Mouse (Mus musculus) lung, embryonic 15.5 days (tissue): Measurements from ENCODE around the gene Gk. TPM values are rescaled to one million over a fixed set of nuclear protein-coding genes. Genes with fewer than 3 reads are reported as not detected.

ENCODE experiments used
- ATAC-seq: fragments of 200-750 bp; cut with Nextera tagmentation; 2 replicates; pipeline ENCODE4 v1.8.0; 2017; ENCODE audit warnings: moderate number of reproducible peaks, borderline replicate concordance; ENCODE audit not compliant: low FRiP score, low TSS enrichment; ENCODE audit errors: extremely low read depth
- H3K27ac ChIP-seq: fragments of 300-500 bp; sonication (generic); 2 replicates; pipeline ENCODE4 v1.5.1; 2015; ENCODE audit warnings: moderate library complexity, mild to moderate bottlenecking, inconsistent platforms
- H3K27me3 ChIP-seq: fragments of 300-500 bp; sonication (generic); 2 replicates; pipeline ENCODE4 v1.6.1; 2015; ENCODE audit warnings: inconsistent platforms
- H3K36me3 ChIP-seq: fragments of 300-500 bp; sonication (generic); 2 replicates; pipeline ENCODE4 v1.6.1; 2015; ENCODE audit warnings: inconsistent platforms
- H3K4me1 ChIP-seq: fragments of 300-500 bp; sonication (generic); 2 replicates; pipeline ENCODE4 v1.6.1; 2015; ENCODE audit warnings: inconsistent platforms
- H3K4me2 ChIP-seq: fragments of 300-500 bp; sonication (generic); 2 replicates; pipeline ENCODE4 v1.6.1; 2015; ENCODE audit warnings: inconsistent platforms, mild to moderate bottlenecking, moderate library complexity
- H3K4me3 ChIP-seq: fragments of 300-500 bp; sonication (generic); 2 replicates; pipeline ENCODE4 v1.5.1; 2015; ENCODE audit warnings: mild to moderate bottlenecking, inconsistent platforms
- H3K9ac ChIP-seq: fragments of 300-500 bp; sonication (generic); 2 replicates; pipeline ENCODE4 v1.6.1; 2015; ENCODE audit warnings: inconsistent platforms
- H3K9me3 ChIP-seq: fragments of 300-500 bp; sonication (generic); 2 replicates; pipeline ENCODE4 v1.6.1; 2016; ENCODE audit warnings: inconsistent platforms
- WGBS: fragments of 180-500 bp; shearing (Covaris S2); methylation state at CpG from one replicate; pipeline ENCODE4 v1.1.7; 2015; 5-methylcytosine and 5-hydroxymethylcytosine counted together
- polyA plus RNA-seq: library from polyadenylated mRNA; unstranded; fragments of >200 nt; fragmentation: Nextera tagmentation; extraction: Ambion mirVana; gene quantifications from 2 replicates; pipeline ENCODE4 v1.2.1, GENCODE M21; 2015

Gk gene
- polyA plus RNA-seq, 1 experiment from 2014 or later: 14.2 TPM

DNA sequence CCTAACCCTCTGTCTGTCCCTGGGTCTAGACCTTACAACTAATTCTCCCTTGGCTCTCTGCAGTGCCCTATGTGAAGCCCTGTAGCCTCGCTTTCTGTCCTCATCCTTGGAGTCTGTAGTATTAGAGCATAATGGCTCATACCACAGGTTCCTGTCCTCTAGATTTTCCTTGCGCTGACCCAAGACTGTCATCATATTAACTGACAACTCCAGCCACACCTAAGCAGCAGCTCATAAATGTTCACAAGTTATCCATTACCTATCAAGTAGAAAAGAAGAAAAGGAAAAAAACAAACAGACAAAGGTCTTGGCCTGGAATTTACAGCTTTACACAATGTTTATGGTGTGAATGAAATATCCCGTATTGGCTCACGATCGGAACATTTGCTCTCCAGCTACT is 43.4 kb downstream of the Gk start:
- no peak overlapping the region for H3K9ac ChIP-seq
- no peaks in the 10 kb centered on the region for H3K9me3 ChIP-seq
- WGBS: 73% methylated on average over 5 of the region's 5 CpGs
- H3K36me3 ChIP-seq: no peaks in the 10 kb centered on the region
- no peaks in the 10 kb centered on the region for H3K27me3 ChIP-seq
- H3K4me3 ChIP-seq: no peak overlapping the region
- no peak overlapping the region for H3K27ac ChIP-seq
- no peak for ATAC-seq
- H3K4me1 ChIP-seq: no peaks in the 10 kb centered on the region
- no peak overlapping the region for H3K4me2 ChIP-seq

DNA sequence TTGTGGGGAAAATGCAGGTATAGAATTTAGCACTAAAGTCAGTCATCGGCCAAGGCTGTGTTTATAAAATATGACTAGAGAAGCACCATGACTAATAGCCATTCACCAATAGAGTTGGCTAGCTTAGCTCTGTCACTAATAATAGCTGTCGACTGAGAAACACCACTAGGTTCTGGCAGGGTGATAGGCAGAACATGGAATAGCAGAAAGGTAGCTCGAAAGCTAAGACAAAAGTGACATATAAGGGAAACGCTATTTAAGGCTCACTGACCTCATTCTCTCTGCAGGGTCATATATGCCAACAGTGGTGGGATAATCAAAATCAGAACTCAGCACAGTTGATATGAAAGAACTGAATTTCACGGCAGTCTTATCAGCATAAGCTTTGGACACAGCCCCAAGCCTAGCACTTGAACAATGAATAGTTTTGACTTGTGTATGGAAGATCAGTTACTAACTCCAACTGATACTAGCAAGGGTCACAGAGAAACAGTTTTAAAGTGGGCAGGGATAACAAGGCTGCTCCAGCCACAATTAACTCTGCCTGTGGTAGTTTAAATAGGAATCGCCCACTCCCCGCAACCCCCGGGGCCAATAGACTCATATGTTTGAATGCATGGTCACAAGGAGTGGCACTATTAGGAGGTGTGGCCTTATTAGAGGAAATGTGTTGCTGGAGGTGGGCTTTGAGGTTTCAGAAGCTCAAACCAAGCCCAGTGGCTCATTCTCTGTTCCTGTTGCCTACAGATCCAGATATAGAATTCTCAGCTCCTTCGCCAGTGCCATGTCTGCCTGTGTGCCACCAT is 45.3 kb downstream of the Gk start:
- Histone ChIP-seq H3K36me3 (no peaks in the 10 kb centered on the region), H3K4me2 (no peak overlapping the region), H3K4me1 (no peaks in the 10 kb centered on the region), H3K9me3 (no peaks in the 10 kb centered on the region), H3K27me3 (no peaks in the 10 kb centered on the region), H3K4me3 (no peak overlapping the region), H3K9ac (no peak overlapping the region), H3K27ac (no peak overlapping the region)
- 70% methylated on average over 9 of the region's 9 CpGs for WGBS
- ATAC-seq: no peak

GRCm38 (mm10) chrX:85721226-85721625 is 55.4 kb downstream of the Gk start:
- no peaks in the 10 kb centered on the region for H3K4me1 ChIP-seq
- no peaks in the 10 kb centered on the region for H3K27me3 ChIP-seq
- H3K4me2 ChIP-seq: no peak overlapping the region

GRCm38 (mm10) chrX:85710399-85710798 is 66.2 kb downstream of the Gk start:
- Histone ChIP-seq H3K27me3 (no peaks in the 10 kb centered on the region), H3K4me2 (no peak overlapping the region), H3K9me3 (no peaks in the 10 kb centered on the region), H3K36me3 (no peaks in the 10 kb centered on the region), H3K4me3 (no peak overlapping the region), H3K4me1 (no peaks in the 10 kb centered on the region), H3K27ac (no peak overlapping the region), H3K9ac (no peak overlapping the region)
- no peak for ATAC-seq
- 66% methylated on average over 3 of the region's 3 CpGs for WGBS

More at GRCm38 (mm10) chrX:85721226-85721625, 55.4 kb downstream of the Gk start:
- Histone ChIP-seq H3K36me3 (no peaks in the 10 kb centered on the region), H3K9ac (no peak overlapping the region), H3K9me3 (no peaks in the 10 kb centered on the region), H3K27ac (no peak overlapping the region), H3K4me3 (no peak overlapping the region)
- ATAC-seq: no peak

DNA sequence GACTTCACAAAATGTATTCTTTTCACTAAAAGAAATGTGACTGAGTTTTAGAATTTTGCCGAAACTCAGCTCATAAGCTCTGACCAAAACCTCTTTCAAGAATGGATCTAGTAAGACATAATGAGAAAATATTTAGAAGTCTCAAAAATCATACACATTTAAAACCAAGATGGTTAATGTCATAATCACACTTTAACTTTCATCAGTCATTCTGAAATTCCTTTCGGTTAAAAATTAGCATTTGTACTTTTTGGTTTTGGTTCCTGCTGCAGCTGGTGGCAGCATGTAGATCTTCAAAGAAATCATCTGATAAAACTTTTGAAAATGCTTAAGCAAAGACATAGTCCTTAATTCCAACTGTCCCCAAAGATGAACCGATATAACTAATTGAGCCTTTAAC is 70.9 kb downstream of the Gk start:
- Histone ChIP-seq H3K27ac (no peak overlapping the region), H3K4me1 (no peaks in the 10 kb centered on the region), H3K4me2 (no peak overlapping the region), H3K9me3 (no peaks in the 10 kb centered on the region), H3K9ac (no peak overlapping the region), H3K27me3 (no peaks in the 10 kb centered on the region), H3K4me3 (no peak overlapping the region), H3K36me3 (no peaks in the 10 kb centered on the region)
- 85% methylated on average over 3 of the region's 3 CpGs for WGBS
- no peak for ATAC-seq

DNA sequence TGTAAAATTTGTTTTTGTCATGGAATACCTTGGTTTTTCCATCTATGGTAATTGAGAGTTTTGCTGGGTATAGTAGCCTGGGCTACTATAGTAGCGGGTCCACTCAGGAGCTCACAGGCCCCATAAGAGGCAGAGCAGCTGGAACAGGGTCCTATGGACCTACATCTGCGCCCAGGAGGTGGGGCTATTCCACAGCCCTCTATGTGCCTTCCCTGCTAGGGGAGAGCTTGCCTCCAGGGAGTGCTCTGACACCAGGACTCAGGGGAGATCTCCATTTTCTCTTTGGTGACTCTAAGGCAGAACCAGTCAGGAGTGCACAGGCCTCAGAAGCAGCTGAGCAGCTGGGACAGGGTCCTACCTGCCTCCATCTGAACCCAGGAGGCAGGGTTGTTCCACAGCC is 92.9 kb downstream of the Gk start:
- no peaks in the 10 kb centered on the region for H3K4me1 ChIP-seq
- H3K9ac ChIP-seq: no peak overlapping the region
- H3K36me3 ChIP-seq: no peaks in the 10 kb centered on the region
- no peak overlapping the region for H3K4me3 ChIP-seq
- WGBS: 53% methylated on average over 2 of the region's 2 CpGs
- no peak overlapping the region for H3K4me2 ChIP-seq
- H3K27me3 ChIP-seq: no peaks in the 10 kb centered on the region
- no peaks in the 10 kb centered on the region for H3K9me3 ChIP-seq
- H3K27ac ChIP-seq: no peak overlapping the region
- no peak for ATAC-seq

- no peak for ATAC-seq
- no peaks in the 10 kb centered on the region for H3K4me1 ChIP-seq
- H3K4me2 ChIP-seq: no peak overlapping the region
- no peaks in the 10 kb centered on the region for H3K27me3 ChIP-seq
- WGBS: 45% methylated on average over 1 of the region's 1 CpGs
- H3K27ac ChIP-seq: no peak overlapping the region
- H3K9me3 ChIP-seq: no peaks in the 10 kb centered on the region
- no peak overlapping the region for H3K9ac ChIP-seq
- H3K4me3 ChIP-seq: no peak overlapping the region
- no peaks in the 10 kb centered on the region for H3K36me3 ChIP-seq
Observed at GRCm38 (mm10) chrX:85682125-85682524, 94.5 kb downstream of the Gk start.

DNA sequence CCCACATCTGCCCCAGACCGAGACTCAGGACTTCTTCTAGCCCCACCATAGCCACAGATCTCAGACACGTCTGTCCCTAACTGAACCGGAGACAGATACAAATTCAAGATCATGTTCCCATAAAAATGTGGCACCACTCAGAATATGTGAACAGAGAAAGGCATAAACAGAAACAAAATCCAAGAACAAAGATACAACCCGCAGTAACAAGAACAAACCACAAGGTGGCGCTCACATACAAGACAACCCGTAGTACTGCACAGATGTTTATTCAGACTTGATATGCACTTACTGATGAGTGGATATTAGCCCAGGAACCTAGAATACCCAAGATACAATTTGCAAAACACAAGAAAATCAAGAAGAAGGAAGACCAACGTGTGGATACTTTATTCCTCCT is 99.8 kb downstream of the Gk start:
- no peak overlapping the region for H3K27ac ChIP-seq
- no peaks in the 10 kb centered on the region for H3K27me3 ChIP-seq
- no peak for ATAC-seq
- 16% methylated on average over 7 of the region's 7 CpGs for WGBS
- H3K4me2 ChIP-seq: no peak overlapping the region
- H3K36me3 ChIP-seq: no peaks in the 10 kb centered on the region
- no peaks in the 10 kb centered on the region for H3K4me1 ChIP-seq
- H3K9me3 ChIP-seq: no peaks in the 10 kb centered on the region
- H3K4me3 ChIP-seq: no peak overlapping the region
- no peak overlapping the region for H3K9ac ChIP-seq

Other genes with a start within 250 kb of the Gk start
- gene Tab3, start 202.8 kb downstream of the Gk start, polyA plus RNA-seq: 4.0 and 5.1 TPM in 2 replicates
- gene 5430427O19Rik, start 93.5 kb upstream of the Gk start, polyA plus RNA-seq: 0.20 and 0.26 TPM in 2 replicates